Mouse (Mus musculus): Measurements from ENCODE around the gene Mat2a. TPM values are rescaled to one million over a fixed set of nuclear protein-coding genes. Genes with fewer than 3 reads are reported as not detected.
A peak's percentile ranks its signal among the peaks of the same experiment; 100 is the strongest.

Mat2a gene
- total and polyA plus RNA-seq, 3 experiments: 319 to 3,179 (median 357) TPM

DNA sequence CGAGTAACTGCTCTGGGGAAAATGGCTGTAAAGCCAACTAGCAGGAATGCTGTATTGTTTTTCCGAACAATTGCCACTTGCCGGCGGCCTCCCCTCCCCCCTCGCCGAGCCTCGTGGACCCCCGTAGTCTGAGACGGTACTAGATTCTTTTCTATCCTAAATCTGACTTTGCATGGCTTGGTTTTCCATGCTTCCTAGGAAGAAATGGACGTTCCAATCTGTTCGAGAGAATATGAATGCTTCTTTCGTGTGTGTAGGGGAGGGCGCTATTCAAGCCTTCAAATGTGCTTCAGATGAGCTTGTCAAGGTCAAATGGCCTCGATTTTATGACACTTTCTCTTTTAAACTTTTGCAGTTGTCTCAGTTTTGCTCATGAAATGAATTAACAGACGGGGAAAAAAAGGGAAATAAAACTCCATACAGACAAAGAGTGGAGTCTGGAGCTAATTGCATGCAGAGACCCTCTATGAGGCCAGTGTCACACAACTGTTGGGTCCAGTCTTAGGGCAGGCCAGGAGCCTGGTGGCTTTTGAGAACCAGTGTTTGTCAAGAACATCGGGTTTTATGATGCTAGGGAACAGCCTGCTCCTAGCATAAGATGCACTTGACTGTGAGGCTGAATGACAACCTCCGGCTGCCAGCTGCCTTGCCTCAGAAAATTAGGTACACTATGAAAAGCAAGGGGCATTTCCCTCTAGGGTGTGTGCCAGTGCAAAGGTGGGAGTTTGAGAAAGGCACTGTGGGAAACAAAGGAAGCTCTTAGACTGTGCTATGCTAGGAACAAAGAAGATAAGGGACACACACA, 1.0 kb upstream of the Mat2a start:
- Histone ChIP-seq H3K27me3 (ENCODE audit: control insufficient read depth in 1 of 2, insufficient read depth in 2 of 2, low read length in 2 of 2) (no peaks in the 10 kb centered on the region), H3K27ac (ENCODE audit: control insufficient read depth, low read depth, low read length) (peak overlapping the region; percentile 82), H3K4me1 (ENCODE audit: control insufficient read depth in 1 of 2, insufficient read depth in 2 of 2, low read length in 2 of 2) (peaks cover 5 to 11% of the 10 kb centered on the region in 2 experiments)

GRCm38 (mm10) chr6:72438862-72439354, 450 bp downstream of the Mat2a start:
- Histone ChIP-seq H3K9ac (ENCODE audit: control insufficient read depth, low read depth, low read length, poor library complexity, severe bottlenecking) (peak overlapping the region; percentile 95), H3K79me2 (ENCODE audit: control insufficient read depth, insufficient read depth, low read length, poor library complexity) (peaks cover 43% of the 10 kb centered on the region), H3K36me3 (ENCODE audit: control insufficient read depth in 1 of 2, insufficient read depth in 2 of 2, low read length in 2 of 2) (peaks cover 33 to 37% of the 10 kb centered on the region in 2 experiments), H3K27me3 (ENCODE audit: control insufficient read depth in 1 of 2, insufficient read depth in 2 of 2, low read length in 2 of 2) (no peaks in the 10 kb centered on the region), H3K4me1 (ENCODE audit: control insufficient read depth in 1 of 2, insufficient read depth in 2 of 2, low read length in 2 of 2) (peaks cover 5 to 11% of the 10 kb centered on the region in 2 experiments), H3K9me3 (replicated peaks; ENCODE audit: insufficient read depth, low read length) (no peaks in the 10 kb centered on the region), H3K4me3 (ENCODE audit: control insufficient read depth in 1 of 2, insufficient read depth in 1 of 2, low read depth in 2 of 2, low read length in 2 of 2) (peak overlapping the region; percentile 88 to 89), H3K27ac (ENCODE audit: control insufficient read depth, low read depth, low read length) (peak overlapping the region; percentile 90)
- TF ChIP-seq CHD1 (IDR thresholded peaks at IDR 0.05; ENCODE audit: low read depth, low read length) (no peak), POLR2AphosphoS5 (IDR thresholded peaks at IDR 0.05; ENCODE audit: borderline replicate concordance, low read depth, low read length) (0 out of 2 replicates have a peak, but pooled peaks have one; percentile 98), ZMIZ1 (IDR thresholded peaks at IDR 0.05; ENCODE audit: low read depth, low read length) (no peak), HCFC1 (IDR thresholded peaks at IDR 0.05; ENCODE audit: low read depth, low read length) (no peak), MYC (IDR thresholded peaks at IDR 0.05; ENCODE audit: low read depth, low read length) (no peak), UBTF (IDR thresholded peaks at IDR 0.05; ENCODE audit: borderline replicate concordance, insufficient read depth, low read depth, low read length) (0 out of 2 replicates have a peak, but pooled peaks have one; percentile 77), NRF1 (IDR thresholded peaks at IDR 0.05; ENCODE audit: insufficient read depth, low read depth, low read length, poor library complexity, severe bottlenecking) (no peak)
- peak; percentile 88 for DNase-seq (ENCODE audit: low read depth, low spot score)

More for the DNA sequence above, 1.0 kb upstream of the Mat2a start:
- Histone ChIP-seq H3K9me3 (replicated peaks; ENCODE audit: insufficient read depth, low read length) (no peaks in the 10 kb centered on the region), H3K9ac (ENCODE audit: control insufficient read depth, low read depth, low read length, poor library complexity, severe bottlenecking) (peak overlapping the region; percentile 85), H3K36me3 (ENCODE audit: control insufficient read depth in 1 of 2, insufficient read depth in 2 of 2, low read length in 2 of 2) (peaks cover 22 to 29% of the 10 kb centered on the region in 2 experiments), H3K79me2 (ENCODE audit: control insufficient read depth, insufficient read depth, low read length, poor library complexity) (peaks cover 40% of the 10 kb centered on the region), H3K4me3 (ENCODE audit: control insufficient read depth in 1 of 2, insufficient read depth in 1 of 2, low read depth in 2 of 2, low read length in 2 of 2) (peak overlapping the region; percentile 65 to 82)
- peak; percentile 12 to 64; a peak in 3 of 4 replicates for TF ChIP-seq POLR2A (IDR thresholded peaks at IDR 0.05; ENCODE audit: control insufficient read depth in 1 of 2, insufficient read depth in 1 of 2, low read depth in 1 of 2, low read length in 2 of 2, poor library complexity in 1 of 2)
- TF ChIP-seq CTCF (IDR thresholded peaks at IDR 0.05 in 2 of 3, conservative IDR thresholded peaks at IDR 0.05 in 1 of 3; ENCODE audit: control insufficient read depth in 1 of 3, insufficient read depth in 1 of 3, low read depth in 2 of 3, low read length in 3 of 3, poor library complexity in 1 of 3, severe bottlenecking in 1 of 3): 0 out of 6 replicates have a peak, but pooled peaks of 1 of the 3 experiments have one; percentile 3
- no peak for TF ChIP-seq ZNF384 (IDR thresholded peaks at IDR 0.05; ENCODE audit: low read depth, low read length)
- no peak for TF ChIP-seq TCF12 (IDR thresholded peaks at IDR 0.05; ENCODE audit: low read depth, low read length)
- no peak for TF ChIP-seq SMC3 (IDR thresholded peaks at IDR 0.05; ENCODE audit: low read depth, low read length)
- no peak for TF ChIP-seq GATA1 (IDR thresholded peaks at IDR 0.05; ENCODE audit: low read depth, low read length)
- TF ChIP-seq EP300 (IDR thresholded peaks at IDR 0.05; ENCODE audit: low read depth in 1 of 2, low read length in 2 of 2): no peak
- TF ChIP-seq UBTF (IDR thresholded peaks at IDR 0.05; ENCODE audit: borderline replicate concordance, insufficient read depth, low read depth, low read length): no peak
- no peak for TF ChIP-seq JUND (IDR thresholded peaks at IDR 0.05; ENCODE audit: low read depth, low read length)
- no peak for TF ChIP-seq ZMIZ1 (IDR thresholded peaks at IDR 0.05; ENCODE audit: low read depth, low read length)
- no peak for TF ChIP-seq ZC3H11A (IDR thresholded peaks at IDR 0.05; ENCODE audit: low read depth, low read length)
- no peak for TF ChIP-seq BHLHE40 (IDR thresholded peaks at IDR 0.05; ENCODE audit: borderline replicate concordance, low read depth, low read length)
- TF ChIP-seq HCFC1 (IDR thresholded peaks at IDR 0.05; ENCODE audit: low read depth, low read length): no peak
- no peak for TF ChIP-seq MYC (IDR thresholded peaks at IDR 0.05; ENCODE audit: low read depth, low read length)
- TF ChIP-seq E2F4 (IDR thresholded peaks at IDR 0.05; ENCODE audit: borderline replicate concordance, low read depth, low read length): no peak
- TF ChIP-seq MXI1 (IDR thresholded peaks at IDR 0.05; ENCODE audit: low read depth, low read length): no peak
- peak; percentile 76 for TF ChIP-seq TBP (IDR thresholded peaks at IDR 0.05; ENCODE audit: low read depth, low read length)
- TF ChIP-seq MAX (IDR thresholded peaks at IDR 0.05; ENCODE audit: low read length): no peak
- no peak for TF ChIP-seq NELFE (IDR thresholded peaks at IDR 0.05; ENCODE audit: low read depth, low read length)
- TF ChIP-seq ELF1 (IDR thresholded peaks at IDR 0.05; ENCODE audit: low read depth, low read length): no peak
- TF ChIP-seq TAL1 (IDR thresholded peaks at IDR 0.05; ENCODE audit: low read length): no peak
- TF ChIP-seq MAZ (IDR thresholded peaks at IDR 0.05; ENCODE audit: low read depth, low read length): no peak
- no peak for TF ChIP-seq POLR2AphosphoS5 (IDR thresholded peaks at IDR 0.05; ENCODE audit: borderline replicate concordance, low read depth, low read length)
- DNase-seq (ENCODE audit: low read depth, low spot score): peak; percentile 86

Data from MEL (cell line).